ENCODE assay signal across 8 mouse cellular contexts in the genomic region with DNA sequence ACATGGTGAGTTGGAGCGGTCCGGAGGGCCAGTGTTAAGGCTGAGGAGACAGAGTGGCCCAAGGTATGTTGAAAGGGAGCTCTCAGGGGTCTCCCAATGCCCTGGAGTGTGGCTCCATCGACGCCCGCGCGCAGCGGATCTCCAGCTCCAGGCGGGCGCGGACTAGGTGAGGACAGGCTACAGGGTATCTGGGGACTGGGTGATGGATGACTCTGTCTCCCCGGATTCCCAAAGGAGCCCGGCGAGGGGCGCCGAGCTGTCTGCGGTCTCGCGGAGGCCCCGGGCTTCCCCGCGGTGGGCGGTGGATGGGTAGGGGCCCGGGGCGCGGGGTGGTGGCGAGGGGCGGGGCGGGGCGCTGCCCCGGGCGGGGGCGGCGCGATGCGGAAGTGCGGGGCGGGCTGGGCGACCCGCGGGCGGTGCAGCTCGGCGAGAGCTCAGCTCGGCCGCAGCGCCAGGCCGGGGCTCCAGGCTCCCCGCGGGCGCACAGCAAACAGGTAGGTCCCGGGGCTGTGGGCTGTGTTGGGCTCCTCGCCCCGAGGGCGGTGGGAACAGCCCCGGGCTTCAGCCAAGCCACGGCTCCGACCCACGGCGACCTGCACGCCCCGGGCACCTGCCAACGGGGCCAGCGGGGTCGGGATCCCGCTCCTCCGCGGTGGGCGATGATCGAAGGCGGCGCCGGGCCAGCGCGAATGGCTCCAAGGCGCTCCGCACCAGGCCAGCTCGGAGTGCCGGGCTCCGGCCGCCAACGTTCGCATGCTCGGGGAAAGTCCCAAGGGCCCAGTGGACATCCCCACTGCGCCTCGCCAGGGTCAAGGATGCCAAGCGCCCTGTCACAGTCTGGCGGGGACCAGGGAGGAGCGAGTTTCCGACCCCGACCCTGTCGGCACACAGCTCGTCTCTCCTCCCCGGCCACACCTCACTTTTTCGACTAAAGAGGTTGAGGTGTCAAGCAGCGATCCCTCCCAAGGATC. TPM values are rescaled to one million over a fixed set of nuclear protein-coding genes. Genes with fewer than 3 reads are reported as not detected.
DNase-seq lines count a peak whose midpoint lies in the region; ATAC-seq and TF ChIP-seq lines count a peak whose summit lies in the region.

A gene (plus strand): TSS at position 345 of the 971 bp plus-strand sequence.

- H3K36me3 ChIP-seq in lung, embryonic 14.5 days (ENCODE audit: insufficient read depth): no peaks in the 10 kb centered on the region
- no peaks in the 10 kb centered on the region for H3K36me3 ChIP-seq in heart, embryonic 16.5 days (ENCODE audit: control insufficient read depth, insufficient read depth)
- H3K36me3 ChIP-seq in limb, embryonic 14.5 days (ENCODE audit: control insufficient read depth, insufficient read depth, low read length): no peaks in the 10 kb centered on the region

- H3K4me2 ChIP-seq in lung, embryonic 14.5 days: peak within 1 kb of the TSS; percentile 99
- H3K4me2 ChIP-seq in heart, embryonic 16.5 days (ENCODE audit: low read depth, low read length): peak within 1 kb of the TSS; percentile 97
- H3K4me2 ChIP-seq in limb, embryonic 14.5 days (replicated peaks; ENCODE audit: low read depth, low read length, severe bottlenecking): peak within 1 kb of the TSS; percentile 98

- DNase-seq in lung, embryonic 14.5 days: peak; percentile 51
- DNase-seq in lung, postnatal 25 days (ENCODE audit: low spot score): no peak
- no peak for DNase-seq in limb, embryonic 14.5 days (ENCODE audit: low spot score)
- DNase-seq in neural tube, embryonic 10.5 days (ENCODE audit: extremely low spot score, low spot score): peak; percentile 67
- DNase-seq in left cerebral cortex, adult 11 months (ENCODE audit: low spot score): no peak
- no peak for DNase-seq in right cerebral cortex, postnatal 10 days (ENCODE audit: low spot score in 2 of 2)

- under 1% methylated on average over 90 of the region's 96 CpGs for WGBS in lung, embryonic 14.5 days
- WGBS in heart, embryonic 16.5 days: under 1% methylated on average over 86 of the region's 96 CpGs
- under 1% methylated on average over 52 of the region's 96 CpGs for WGBS in limb, embryonic 14.5 days

- H3K27me3 ChIP-seq in lung, embryonic 14.5 days (ENCODE audit: insufficient read depth, low read length): peaks cover 43% of the 10 kb centered on the region
- peaks cover 13% of the 10 kb centered on the region for H3K27me3 ChIP-seq in heart, embryonic 16.5 days (ENCODE audit: control insufficient read depth, insufficient read depth, low read length)
- peaks cover 36% of the 10 kb centered on the region for H3K27me3 ChIP-seq in limb, embryonic 14.5 days (ENCODE audit: control insufficient read depth, insufficient read depth, low read length)

- peak within 1 kb of the TSS; percentile 59 for H3K4me3 ChIP-seq in lung, embryonic 14.5 days (ENCODE audit: low read depth, low read length)
- H3K4me3 ChIP-seq in bone marrow macrophage, adult 2 months (ENCODE audit: insufficient read depth, low read length): peak within 1 kb of the TSS; percentile 80
- peak within 1 kb of the TSS; percentile 69 for H3K4me3 ChIP-seq in heart, embryonic 16.5 days (ENCODE audit: low read length)
- peak within 1 kb of the TSS; percentile 54 for H3K4me3 ChIP-seq in limb, embryonic 14.5 days (replicated peaks; ENCODE audit: low read length)

- H3K9ac ChIP-seq in lung, embryonic 14.5 days: peak within 1 kb of the TSS; percentile 50
- peak within 1 kb of the TSS; percentile 74 for H3K9ac ChIP-seq in heart, embryonic 16.5 days (ENCODE audit: low read length)
- H3K9ac ChIP-seq in limb, embryonic 14.5 days (ENCODE audit: low read depth, low read length, severe bottlenecking): peak within 1 kb of the TSS; percentile 61

- H3K9me3 ChIP-seq in lung, embryonic 14.5 days (ENCODE audit: low read depth, low read length): no peaks in the 10 kb centered on the region
- H3K9me3 ChIP-seq in heart, embryonic 16.5 days (replicated peaks; ENCODE audit: control insufficient read depth, low read length): peaks cover 4% of the 10 kb centered on the region; the same call in 1 of the 2 replicates
- no peaks in the 10 kb centered on the region for H3K9me3 ChIP-seq in limb, embryonic 14.5 days (ENCODE audit: control insufficient read depth, low read length)

- TF ChIP-seq CTCF in lung, embryonic 14.5 days (IDR thresholded peaks at IDR 0.05; ENCODE audit: low read depth): no peak
- TF ChIP-seq CTCF in bone marrow macrophage, adult 2 months (IDR thresholded peaks at IDR 0.05; ENCODE audit: low read depth, low read length): no peak

- TF ChIP-seq POLR2A in bone marrow macrophage, adult 2 months (IDR thresholded peaks at IDR 0.05; ENCODE audit: borderline replicate concordance, low read depth, low read length): no peak; the same call in 1 of the 2 replicates
- no peak for TF ChIP-seq POLR2A in limb, embryonic 14.5 days (IDR thresholded peaks at IDR 0.05; ENCODE audit: borderline replicate concordance, extremely low read depth, insufficient read depth, insufficient read length)

- ATAC-seq in lung, embryonic 14.5 days (ENCODE audit: insufficient read depth): peak; percentile 40; the same call in 1 of the 2 replicates
- no peak; the same call in 1 of the 2 replicates for ATAC-seq in heart, embryonic 16.5 days (replicated peaks; ENCODE audit: extremely low read depth, insufficient read depth, low FRiP score)
- peak; percentile 49 for ATAC-seq in limb, embryonic 14.5 days (ENCODE audit: low FRiP score, low read depth)

- no peak within 1 kb of the TSS for H3K27ac ChIP-seq in lung, embryonic 14.5 days (ENCODE audit: low read depth)
- H3K27ac ChIP-seq in bone marrow macrophage, adult 2 months (ENCODE audit: insufficient read depth, low read depth, low read length): peak within 1 kb of the TSS; percentile 83
- H3K27ac ChIP-seq in heart, embryonic 16.5 days (ENCODE audit: low read length): no peak within 1 kb of the TSS
- no peak within 1 kb of the TSS for H3K27ac ChIP-seq in limb, embryonic 14.5 days (replicated peaks; ENCODE audit: low read depth, low read length)

- H3K4me1 ChIP-seq in lung, embryonic 14.5 days (ENCODE audit: insufficient read depth): peaks cover 9% of the 10 kb centered on the region; the same call in 1 of the 2 replicates
- H3K4me1 ChIP-seq in bone marrow macrophage, adult 2 months (ENCODE audit: control insufficient read depth, insufficient read depth, low read length): peaks cover 51% of the 10 kb centered on the region
- peaks cover 32% of the 10 kb centered on the region for H3K4me1 ChIP-seq in heart, embryonic 16.5 days (ENCODE audit: control insufficient read depth, insufficient read depth, low read length)
- peaks cover 7% of the 10 kb centered on the region for H3K4me1 ChIP-seq in limb, embryonic 14.5 days (ENCODE audit: control insufficient read depth, insufficient read depth, low read length)

RNA-seq across cellular contexts. Expression of the gene that starts here (rescaled TPM):
- 3.7 and 4.2 TPM in 2 replicates for polyA plus RNA-seq in lung, embryonic 14.5 days (2014; fragmentation: Nextera tagmentation; extraction: Ambion mirVana)
- 201 and 214 TPM in 2 replicates for polyA plus RNA-seq in bone marrow macrophage, adult 2 months (2012; ENCODE audit: insufficient read depth, insufficient read length, missing spikeins)
- 5.4 and 5.7 TPM in 2 replicates for polyA plus RNA-seq in heart, embryonic 16.5 days (2015; fragmentation: Nextera tagmentation; extraction: Ambion mirVana)
- 4.8 and 5.0 TPM in 2 replicates for polyA plus RNA-seq in limb, embryonic 14.5 days (2012; rRNA removed)
- 3.2 and 4.4 TPM in 2 replicates for polyA plus RNA-seq in limb, embryonic 14.5 days (2014; fragmentation: Nextera tagmentation; extraction: Ambion mirVana)

Comparison
In these comparisons a context has a peak if more than half of its experiments do, and no peak if none do; other contexts are left out.
1. RNA of the gene that starts here (polyA plus RNA-seq): 201 to 214 TPM in bone marrow macrophage, adult 2 months; 5.4 to 5.7 TPM in heart, embryonic 16.5 days, 3.2 to 5.0 TPM in limb, embryonic 14.5 days and 3.7 to 4.2 TPM in lung, embryonic 14.5 days; every median in the first group is over 10 times any median in the second.
2. DNase-seq: peak in lung, embryonic 14.5 days (single experiment) and neural tube, embryonic 10.5 days (single experiment); none in lung, postnatal 25 days (single experiment), limb, embryonic 14.5 days (single experiment), left cerebral cortex, adult 11 months (single experiment) and right cerebral cortex, postnatal 10 days (0 of 2).
3. Peak in every context shown above with its lines, with median percentiles within 50 percentile points of each other: H3K4me2 ChIP-seq, H3K4me3 ChIP-seq and H3K9ac ChIP-seq.